Mouse (Mus musculus): ENCODE results near the gene Chst8. TPM values are rescaled to one million over a fixed set of nuclear protein-coding genes. Genes with fewer than 3 reads are reported as not detected.

The Chst8 gene
- polyA plus RNA-seq, 1 experiment from 2014 or later: 7.6 TPM

GRCm38 (mm10) chr7:34694898-34695297, 117.6 kb downstream of the Chst8 start:
- no peaks in the 10 kb centered on the region for H3K36me3 ChIP-seq (replicated peaks)
- H3K27me3 ChIP-seq (replicated peaks; ENCODE audit: low read depth, poor library complexity, severe bottlenecking): no peaks in the 10 kb centered on the region
- H3K27ac ChIP-seq (replicated peaks): no peak overlapping the region
- DNase-seq (ENCODE audit: low spot score): no peak
- no peaks in the 10 kb centered on the region for H3K9me3 ChIP-seq
- no peak overlapping the region for H3K4me3 ChIP-seq
- WGBS: 70% methylated on average over 9 of the region's 9 CpGs
- peaks cover 19% of the 10 kb centered on the region for H3K4me1 ChIP-seq

- Histone ChIP-seq H3K9me3 (no peaks in the 10 kb centered on the region), H3K27me3 (replicated peaks; ENCODE audit: low read depth, poor library complexity, severe bottlenecking) (no peaks in the 10 kb centered on the region), H3K36me3 (replicated peaks) (no peaks in the 10 kb centered on the region), H3K27ac (replicated peaks) (no peak overlapping the region), H3K4me1 (peaks cover 26% of the 10 kb centered on the region), H3K4me3 (no peak overlapping the region)
- no peak for DNase-seq (ENCODE audit: low spot score)
- 96% methylated on average over 13 of the region's 13 CpGs for WGBS
These were observed 118.6 kb downstream of the Chst8 start for GRCm38 (mm10) chr7:34693916-34694315.

DNA sequence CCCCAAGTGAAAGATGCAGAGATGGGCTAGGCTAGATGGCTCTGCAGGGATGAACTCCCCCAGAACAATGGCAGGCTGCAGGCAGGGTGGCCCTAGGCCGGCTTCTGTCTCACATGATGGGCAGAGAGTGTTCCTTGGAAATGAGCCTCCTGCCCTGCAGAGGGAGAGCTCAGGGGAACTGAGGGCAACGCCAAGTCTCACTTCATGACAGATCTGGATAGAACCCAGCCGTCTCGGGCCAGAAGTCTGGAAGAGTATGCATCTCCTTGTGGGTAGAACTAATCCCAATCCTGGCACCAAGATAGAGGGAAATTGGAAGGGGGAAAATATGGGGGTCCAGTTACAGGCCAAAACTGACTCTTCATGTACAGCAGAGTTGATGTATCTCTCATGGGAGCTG, 119.4 kb downstream of the Chst8 start:
- Histone ChIP-seq H3K4me1 (peaks cover 31% of the 10 kb centered on the region), H3K4me3 (no peak overlapping the region), H3K9me3 (no peaks in the 10 kb centered on the region), H3K36me3 (replicated peaks) (no peaks in the 10 kb centered on the region), H3K27me3 (replicated peaks; ENCODE audit: low read depth, poor library complexity, severe bottlenecking) (no peaks in the 10 kb centered on the region), H3K27ac (replicated peaks) (0 out of 2 replicates have a peak overlapping the region, but pooled peaks have one; percentile 30)
- DNase-seq (ENCODE audit: low spot score): no peak
- 74% methylated on average over 4 of the region's 4 CpGs for WGBS

- H3K27me3 ChIP-seq (replicated peaks; ENCODE audit: low read depth, poor library complexity, severe bottlenecking): no peaks in the 10 kb centered on the region
- no peak overlapping the region for H3K4me3 ChIP-seq
- H3K27ac ChIP-seq (replicated peaks): peak overlapping the region; percentile 8
- no peaks in the 10 kb centered on the region for H3K36me3 ChIP-seq (replicated peaks)
- DNase-seq (ENCODE audit: low spot score): no peak
- peaks cover 35% of the 10 kb centered on the region for H3K4me1 ChIP-seq
- no peaks in the 10 kb centered on the region for H3K9me3 ChIP-seq
- WGBS: 46% methylated on average over 13 of the region's 13 CpGs
These were observed 122.4 kb downstream of the Chst8 start for GRCm38 (mm10) chr7:34690111-34690510.

DNA sequence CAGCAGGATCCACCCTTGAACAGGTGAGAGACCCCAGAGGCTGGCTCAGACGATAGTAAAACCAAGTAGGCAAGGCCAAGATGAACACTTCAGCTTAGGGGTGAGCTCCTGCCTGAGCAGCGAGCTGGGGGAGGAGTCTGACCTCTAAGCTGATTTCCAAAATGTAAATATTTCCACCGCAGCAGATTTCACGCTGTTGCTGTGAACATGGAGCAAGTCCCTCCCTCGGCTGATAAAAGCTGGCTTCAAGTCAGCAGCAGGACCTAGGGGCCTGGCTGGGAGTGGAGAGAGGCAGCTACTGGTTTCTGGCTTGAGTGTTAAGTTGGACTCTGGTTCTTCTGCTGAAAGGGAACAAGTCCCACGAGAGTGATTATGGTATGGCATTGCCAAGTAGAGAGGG, 123.5 kb downstream of the Chst8 start:
- 47% methylated on average over 6 of the region's 6 CpGs for WGBS
- H3K27ac ChIP-seq (replicated peaks): no peak overlapping the region

DNA sequence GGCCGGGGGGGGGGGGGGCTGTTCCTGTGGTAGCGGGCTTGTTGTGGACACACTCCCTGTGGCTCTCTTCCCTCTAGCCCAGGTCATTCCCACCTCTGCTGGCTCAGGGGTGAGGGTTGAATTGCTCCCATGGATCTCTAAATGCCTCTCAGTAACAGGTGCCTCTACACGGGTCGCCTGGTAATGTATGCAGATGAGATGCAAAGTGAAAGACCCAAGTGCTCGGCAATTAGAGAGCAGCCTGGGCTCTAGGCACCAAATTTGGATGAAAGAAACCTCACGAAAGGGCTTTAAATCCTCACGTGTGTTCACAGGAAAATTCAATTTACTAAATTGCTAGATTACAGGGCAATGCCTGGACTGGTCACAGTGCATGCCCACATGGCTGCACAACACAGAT, 126.7 kb downstream of the Chst8 start:
- DNase-seq (ENCODE audit: low spot score): no peak

More for the DNA sequence above, 123.5 kb downstream of the Chst8 start:
- Histone ChIP-seq H3K4me1 (peaks cover 35% of the 10 kb centered on the region), H3K4me3 (no peak overlapping the region), H3K36me3 (replicated peaks) (no peaks in the 10 kb centered on the region), H3K27me3 (replicated peaks; ENCODE audit: low read depth, poor library complexity, severe bottlenecking) (no peaks in the 10 kb centered on the region), H3K9me3 (no peaks in the 10 kb centered on the region)
- DNase-seq (ENCODE audit: low spot score): no peak

DNA sequence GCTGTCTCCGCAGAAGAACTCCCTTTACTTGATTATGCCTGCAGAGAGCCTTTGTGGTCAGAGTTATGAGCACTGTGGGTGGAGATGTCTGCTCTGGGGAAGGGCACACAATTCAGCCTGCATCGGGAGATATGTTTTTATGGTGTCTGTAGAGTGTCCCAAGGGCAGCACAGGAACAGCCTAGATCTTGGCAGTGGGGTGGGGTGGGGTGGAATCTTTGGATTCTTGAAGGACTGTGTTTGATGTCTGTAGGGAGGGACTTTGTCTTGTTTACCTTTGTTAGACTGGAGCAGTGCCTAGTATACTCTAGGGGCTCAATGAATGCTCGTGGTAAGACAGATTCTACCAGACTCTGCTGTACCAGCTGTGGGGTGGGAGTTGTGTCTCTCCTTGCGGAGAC, 127.3 kb downstream of the Chst8 start:
- Histone ChIP-seq H3K27ac (replicated peaks) (no peak overlapping the region), H3K4me1 (peaks cover 25% of the 10 kb centered on the region), H3K9me3 (no peaks in the 10 kb centered on the region), H3K36me3 (replicated peaks) (no peaks in the 10 kb centered on the region), H3K27me3 (replicated peaks; ENCODE audit: low read depth, poor library complexity, severe bottlenecking) (no peaks in the 10 kb centered on the region; the same call in 1 of the 2 replicates), H3K4me3 (no peak overlapping the region)
- 80% methylated on average over 4 of the region's 4 CpGs for WGBS
- DNase-seq (ENCODE audit: low spot score): no peak

More for the DNA sequence above, 126.7 kb downstream of the Chst8 start:
- Histone ChIP-seq H3K4me3 (no peak overlapping the region), H3K36me3 (replicated peaks) (no peaks in the 10 kb centered on the region), H3K27me3 (replicated peaks; ENCODE audit: low read depth, poor library complexity, severe bottlenecking) (no peaks in the 10 kb centered on the region; the same call in 1 of the 2 replicates), H3K27ac (replicated peaks) (no peak overlapping the region), H3K9me3 (no peaks in the 10 kb centered on the region), H3K4me1 (peaks cover 29% of the 10 kb centered on the region)
- WGBS: 53% methylated on average over 7 of the region's 7 CpGs

DNA sequence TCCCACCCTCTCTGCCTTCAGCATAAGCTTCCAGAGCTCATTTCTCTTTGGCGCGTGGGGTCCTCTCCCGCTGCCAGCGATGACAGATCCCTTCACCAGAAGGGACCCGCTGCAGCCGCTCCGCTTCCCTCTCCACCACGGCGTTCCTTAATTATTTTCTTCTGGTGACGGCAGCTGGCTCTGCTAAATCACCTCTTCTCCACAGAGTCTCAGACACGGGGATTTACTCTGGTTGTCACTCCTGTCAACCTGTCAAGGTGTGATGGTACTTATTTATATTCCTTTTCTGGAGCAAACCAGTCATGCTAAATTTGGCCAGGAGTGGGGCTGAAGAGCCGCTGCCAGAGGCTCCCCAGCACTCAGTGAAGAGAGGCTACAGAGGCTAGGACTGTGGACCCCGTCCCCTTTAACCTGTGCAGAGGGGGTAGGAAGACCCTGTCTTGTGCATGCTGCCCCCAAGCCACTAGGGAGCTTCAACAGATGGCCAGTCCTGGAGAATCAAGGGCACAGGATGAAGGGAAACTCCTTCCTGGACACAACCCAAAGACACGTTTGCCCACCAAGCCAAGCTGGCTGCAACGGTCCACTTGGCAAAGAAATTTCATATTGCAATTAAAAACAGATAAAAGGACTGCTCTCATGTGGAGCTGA, 131.6 kb downstream of the Chst8 start:
- no peaks in the 10 kb centered on the region for H3K9me3 ChIP-seq
- no peak for DNase-seq (ENCODE audit: low spot score)
- peaks cover 8% of the 10 kb centered on the region for H3K4me1 ChIP-seq
- H3K4me3 ChIP-seq: no peak overlapping the region
- H3K27ac ChIP-seq (replicated peaks): no peak overlapping the region
- peaks cover 7% of the 10 kb centered on the region for H3K27me3 ChIP-seq (replicated peaks; ENCODE audit: low read depth, poor library complexity, severe bottlenecking)
- WGBS: 68% methylated on average over 15 of the region's 15 CpGs
- no peaks in the 10 kb centered on the region for H3K36me3 ChIP-seq (replicated peaks)

- Histone ChIP-seq H3K4me1 (peaks cover 18% of the 10 kb centered on the region), H3K36me3 (replicated peaks) (no peaks in the 10 kb centered on the region), H3K27me3 (replicated peaks; ENCODE audit: low read depth, poor library complexity, severe bottlenecking) (peaks cover 17% of the 10 kb centered on the region), H3K9me3 (no peaks in the 10 kb centered on the region), H3K27ac (replicated peaks) (no peak overlapping the region), H3K4me3 (no peak overlapping the region)
- 83% methylated on average over 2 of the region's 2 CpGs for WGBS
- no peak for DNase-seq (ENCODE audit: low spot score)
These were observed 132.6 kb downstream of the Chst8 start for GRCm38 (mm10) chr7:34679886-34680285.

DNA sequence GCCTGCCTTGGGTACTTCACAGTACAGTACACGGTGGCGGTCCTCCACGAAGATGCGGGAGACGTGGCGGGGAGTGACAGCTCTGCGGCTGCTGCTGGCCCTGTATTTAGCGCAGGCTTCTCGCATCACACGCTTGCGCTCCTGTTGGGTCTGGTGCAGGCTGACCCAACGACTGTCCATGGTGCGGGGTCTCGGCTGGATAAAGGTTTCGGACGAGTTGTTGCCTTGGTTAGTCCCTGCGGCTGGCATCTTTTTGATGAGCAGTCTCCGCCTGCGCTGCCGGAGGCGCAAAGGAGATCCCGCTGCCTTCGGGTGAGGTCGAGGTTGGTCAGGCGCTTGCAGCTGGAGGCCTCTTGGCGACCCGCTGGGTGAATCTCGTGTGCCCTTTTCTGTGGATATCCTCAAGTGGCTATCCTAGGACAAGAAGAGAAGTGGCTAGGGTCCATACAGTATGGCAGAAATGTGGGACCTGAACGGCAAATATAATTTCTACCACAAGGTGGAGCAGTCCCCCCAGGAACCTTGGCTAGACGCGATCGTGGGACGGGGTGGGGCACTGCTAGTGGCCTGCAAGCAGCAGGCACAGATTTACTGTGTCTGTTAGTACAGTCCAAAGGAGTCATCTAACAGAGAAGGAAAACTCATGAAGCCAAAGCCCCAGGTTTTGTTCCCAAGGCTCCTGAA, 136.5 kb downstream of the Chst8 start:
- peak; percentile 86 for DNase-seq (ENCODE audit: low spot score)
- no peaks in the 10 kb centered on the region for H3K36me3 ChIP-seq (replicated peaks)
- no peak overlapping the region for H3K27ac ChIP-seq (replicated peaks)
- no peaks in the 10 kb centered on the region for H3K9me3 ChIP-seq
- peak overlapping the region; percentile 48 for H3K4me3 ChIP-seq
- peaks cover 33% of the 10 kb centered on the region for H3K4me1 ChIP-seq
- 5% methylated on average over 33 of the region's 33 CpGs for WGBS
- H3K27me3 ChIP-seq (replicated peaks; ENCODE audit: low read depth, poor library complexity, severe bottlenecking): peaks cover 45% of the 10 kb centered on the region

DNA sequence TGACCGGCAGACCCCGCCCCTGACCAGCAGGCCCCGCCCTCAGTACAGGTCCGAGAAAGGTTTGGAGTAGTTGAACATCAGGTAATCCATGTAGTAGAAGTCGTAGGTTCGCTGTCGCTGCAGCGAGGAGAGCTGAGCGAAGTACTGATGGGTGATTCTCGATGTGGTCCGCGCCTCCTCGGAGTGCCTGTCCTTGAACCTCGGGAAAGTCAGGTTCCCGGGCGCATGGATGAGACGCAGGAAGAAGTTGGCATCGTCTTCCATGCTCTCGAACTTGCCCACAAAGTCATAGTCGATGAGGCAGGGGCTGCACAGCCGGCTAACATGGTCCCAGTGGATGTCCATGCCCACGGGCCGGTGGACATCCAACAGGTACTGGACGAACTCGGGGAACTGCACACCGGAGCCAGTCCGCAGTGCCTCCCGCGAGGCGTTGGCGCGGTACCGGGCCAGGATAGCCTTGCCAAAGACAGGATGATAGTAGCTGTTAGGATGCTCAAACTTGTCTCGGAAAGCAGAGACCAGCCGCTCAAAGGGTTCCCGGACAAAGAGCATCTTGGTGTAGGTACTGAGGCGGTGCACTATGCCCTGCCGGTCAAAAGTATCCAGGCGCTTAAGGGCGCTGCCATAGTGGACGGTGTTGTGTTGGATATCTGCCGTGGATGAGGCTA, 137.3 kb downstream of the Chst8 start:
- no peak for DNase-seq (ENCODE audit: low spot score)
- Histone ChIP-seq H3K4me3 (peak overlapping the region; percentile 48), H3K36me3 (replicated peaks) (no peaks in the 10 kb centered on the region), H3K4me1 (peaks cover 29% of the 10 kb centered on the region), H3K27me3 (replicated peaks; ENCODE audit: low read depth, poor library complexity, severe bottlenecking) (peaks cover 45% of the 10 kb centered on the region), H3K9me3 (no peaks in the 10 kb centered on the region), H3K27ac (replicated peaks) (no peak overlapping the region)
- WGBS: 12% methylated on average over 42 of the region's 42 CpGs

- no peaks in the 10 kb centered on the region; the same call in 1 of the 2 replicates for H3K36me3 ChIP-seq (replicated peaks)
- DNase-seq (ENCODE audit: low spot score): no peak
- H3K4me3 ChIP-seq: no peak overlapping the region
- H3K27me3 ChIP-seq (replicated peaks; ENCODE audit: low read depth, poor library complexity, severe bottlenecking): peaks cover 45% of the 10 kb centered on the region
- no peaks in the 10 kb centered on the region for H3K9me3 ChIP-seq
- no peak overlapping the region for H3K27ac ChIP-seq (replicated peaks)
- WGBS: 76% methylated on average over 4 of the region's 4 CpGs
- peaks cover 45% of the 10 kb centered on the region for H3K4me1 ChIP-seq
These were observed 139.6 kb downstream of the Chst8 start for GRCm38 (mm10) chr7:34672916-34673315.
